Mouse (Mus musculus): ENCODE results near the gene Maml3.

The Maml3 gene

GRCm38 (mm10) chr3:52104636-52105151 is at the start of gene Maml3:
TSS of gene Maml3 (minus strand) at chr3:52105076.
- peak; percentile 79 for DNase-seq

DNA sequence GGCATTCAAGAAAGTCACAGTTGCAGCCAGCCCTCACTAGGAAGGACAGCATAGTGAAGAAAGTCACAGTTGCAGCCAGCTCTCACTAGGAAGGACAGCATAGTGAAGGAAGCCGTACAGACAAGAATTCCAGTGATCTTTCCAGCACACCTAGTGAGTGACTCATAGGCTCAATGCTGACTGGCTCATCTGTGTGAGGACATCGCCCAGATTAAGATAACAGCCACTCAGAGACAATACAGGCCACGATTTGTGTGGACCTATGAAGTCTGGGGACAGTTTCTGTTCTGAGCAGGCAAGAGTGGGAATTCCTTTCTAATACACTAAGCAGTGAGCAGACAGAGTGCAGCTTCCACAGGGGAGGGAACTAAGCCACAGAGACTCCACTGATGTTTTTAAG is 46.3 kb upstream of the Maml3 start:
- no peak for DNase-seq

- DNase-seq: no peak
Observed at GRCm38 (mm10) chr3:52148301-52148700, 43.4 kb upstream of the Maml3 start.

- no peak for DNase-seq
Observed at GRCm38 (mm10) chr3:52144776-52145460, 40.0 kb upstream of the Maml3 start.

- DNase-seq: no peak
Observed at GRCm38 (mm10) chr3:52143017-52143416, 38.1 kb upstream of the Maml3 start.

DNA sequence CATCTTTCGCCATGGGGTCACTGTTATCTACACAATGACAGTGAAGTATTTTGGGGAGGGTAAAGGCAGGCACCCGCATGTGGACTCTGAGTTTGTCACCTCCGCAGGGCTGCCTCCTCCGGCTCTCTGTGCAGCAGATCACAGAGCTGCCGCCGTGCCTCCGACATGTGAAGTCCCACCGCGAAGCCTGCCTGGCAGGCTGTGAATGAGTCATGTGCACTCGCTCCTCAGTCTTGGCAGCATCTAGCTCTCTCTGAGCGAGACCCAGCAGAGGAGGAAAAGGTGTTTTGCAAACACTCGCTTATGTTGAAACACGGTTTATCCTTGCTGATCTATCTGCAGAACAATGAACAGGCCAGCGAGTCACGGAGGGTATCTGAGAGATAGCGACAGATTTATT is 35.3 kb upstream of the Maml3 start:
- DNase-seq: peak; percentile 37

DNA sequence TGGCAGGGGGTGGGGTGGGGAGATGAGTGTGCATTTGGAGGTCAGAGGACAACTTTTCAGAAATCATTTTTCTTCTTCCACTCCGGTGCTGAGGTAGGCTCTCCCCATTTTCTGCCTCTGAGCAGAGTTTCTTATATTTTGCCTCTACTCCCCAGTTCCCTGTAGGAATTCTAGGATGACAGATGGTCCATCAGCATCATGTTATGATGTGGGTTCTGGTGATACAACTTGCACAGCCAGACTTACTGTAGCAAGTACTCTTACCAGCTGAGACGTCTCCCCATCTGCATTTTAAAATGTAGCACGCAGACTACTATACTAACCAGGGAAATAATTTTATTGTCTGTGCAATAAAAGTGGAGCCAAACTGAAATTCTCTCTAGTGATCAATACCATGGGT is 20.5 kb upstream of the Maml3 start:
- DNase-seq: no peak

- DNase-seq: no peak
Observed at GRCm38 (mm10) chr3:52120858-52121257, 16.0 kb upstream of the Maml3 start.

- no peak for DNase-seq
Observed at GRCm38 (mm10) chr3:52119216-52119615, 14.3 kb upstream of the Maml3 start.

GRCm38 (mm10) chr3:52115421-52115820 is 10.5 kb upstream of the Maml3 start:
- DNase-seq: no peak

GRCm38 (mm10) chr3:52108027-52108426 is 3.2 kb upstream of the Maml3 start:
- DNase-seq: no peak

- DNase-seq: peak; percentile 47
Observed at GRCm38 (mm10) chr3:52105156-52105555, 280 bp upstream of the Maml3 start.

DNA sequence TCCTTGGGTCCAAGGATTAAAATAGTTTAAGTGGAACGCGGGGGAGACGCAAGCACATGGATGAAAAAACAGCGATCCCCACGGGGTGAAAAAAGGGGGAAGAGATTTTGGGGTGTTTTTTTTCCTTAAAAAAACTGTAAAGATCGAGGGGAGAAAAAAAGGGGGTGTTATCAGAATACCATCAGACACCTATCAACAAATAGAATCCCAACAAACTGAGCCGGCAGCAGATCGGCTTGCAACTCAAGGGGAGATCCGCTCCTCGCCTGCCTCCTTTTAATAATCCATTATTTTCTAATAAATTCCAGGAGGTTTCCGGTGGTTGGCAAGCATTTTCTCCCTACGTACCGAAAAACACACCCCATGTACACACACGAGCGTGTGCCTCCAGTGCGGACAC is 668 bp downstream of the Maml3 start:
- DNase-seq: no peak

GRCm38 (mm10) chr3:52103531-52104181 is 1.2 kb downstream of the Maml3 start:
- peak; percentile 40 for DNase-seq

DNA sequence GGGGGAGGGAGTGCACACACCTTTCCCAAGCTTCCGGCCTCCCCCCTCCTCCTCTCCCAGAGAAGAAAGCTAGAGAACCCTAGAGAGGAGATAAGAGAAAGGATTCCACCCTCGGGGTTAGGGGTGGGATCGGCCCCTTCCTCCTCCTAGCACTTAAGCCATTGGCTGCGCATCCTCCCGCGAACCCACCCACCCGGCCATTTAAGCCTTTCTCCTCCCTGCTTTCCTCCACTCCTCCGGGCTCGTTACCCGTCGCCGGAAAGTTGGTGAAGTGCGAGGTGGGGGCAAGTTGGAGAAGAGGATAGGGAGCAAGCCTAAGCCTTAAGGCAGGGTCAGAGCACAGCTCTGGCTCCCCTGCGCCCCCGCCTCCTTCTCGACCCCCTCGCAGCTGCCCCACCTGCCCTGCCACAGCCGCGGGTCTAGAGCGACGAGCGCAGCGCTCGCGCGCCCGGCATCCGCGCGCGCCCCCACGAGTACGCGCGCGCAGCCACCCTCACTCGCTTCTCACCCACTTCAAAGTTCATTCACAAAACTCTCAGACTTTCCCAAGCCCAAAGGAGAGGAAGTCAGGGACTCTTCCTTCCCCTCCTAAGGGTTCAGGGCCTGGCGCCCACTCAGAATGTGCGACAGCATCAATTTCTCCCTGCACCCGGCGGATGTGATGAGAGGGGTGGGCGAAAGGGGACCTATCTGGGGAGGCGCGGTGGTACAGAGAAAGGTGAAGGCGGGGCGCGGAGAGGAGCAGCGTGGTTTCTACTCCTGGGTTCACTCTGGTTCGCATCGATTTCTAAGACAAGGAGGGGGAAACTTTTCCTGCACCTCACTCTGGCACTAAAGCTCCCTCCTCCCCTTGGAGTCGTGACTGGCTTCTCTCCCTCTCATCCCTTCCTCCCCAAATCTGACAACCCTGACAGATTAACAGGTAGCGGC is 2.0 kb downstream of the Maml3 start:
- peak; percentile 66 for DNase-seq

DNA sequence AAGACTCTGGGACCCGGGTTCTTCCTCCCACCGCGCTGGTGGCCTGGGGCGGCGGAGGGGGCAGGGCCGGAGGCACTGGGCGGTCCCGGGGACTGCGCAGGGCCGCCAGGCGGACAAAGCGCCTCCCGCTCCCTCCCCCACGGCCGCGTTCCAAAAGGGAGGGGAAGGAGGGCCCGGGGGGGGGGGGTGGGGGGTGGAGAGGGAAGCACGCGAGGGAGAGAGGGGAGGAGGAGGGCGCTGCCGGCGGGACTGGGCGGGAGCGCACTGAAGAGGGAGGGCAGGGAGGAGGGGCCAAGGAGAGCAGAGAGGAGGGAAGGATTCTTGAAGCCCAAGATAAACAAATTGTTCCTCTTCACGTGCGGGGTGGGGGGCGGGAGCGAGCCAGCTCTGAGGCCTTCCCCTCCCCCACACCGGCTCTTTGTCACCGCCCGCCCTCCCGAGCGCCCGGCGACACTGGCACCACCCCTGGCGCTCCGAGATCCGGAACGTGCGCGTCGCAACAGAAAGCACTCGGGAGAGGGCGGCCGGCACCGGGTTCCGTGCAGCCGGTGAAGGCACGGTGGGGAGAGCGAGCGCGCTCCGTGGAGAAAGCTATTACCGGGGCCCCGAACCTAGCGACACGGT is 2.8 kb downstream of the Maml3 start:
- peak; percentile 80 for DNase-seq

DNA sequence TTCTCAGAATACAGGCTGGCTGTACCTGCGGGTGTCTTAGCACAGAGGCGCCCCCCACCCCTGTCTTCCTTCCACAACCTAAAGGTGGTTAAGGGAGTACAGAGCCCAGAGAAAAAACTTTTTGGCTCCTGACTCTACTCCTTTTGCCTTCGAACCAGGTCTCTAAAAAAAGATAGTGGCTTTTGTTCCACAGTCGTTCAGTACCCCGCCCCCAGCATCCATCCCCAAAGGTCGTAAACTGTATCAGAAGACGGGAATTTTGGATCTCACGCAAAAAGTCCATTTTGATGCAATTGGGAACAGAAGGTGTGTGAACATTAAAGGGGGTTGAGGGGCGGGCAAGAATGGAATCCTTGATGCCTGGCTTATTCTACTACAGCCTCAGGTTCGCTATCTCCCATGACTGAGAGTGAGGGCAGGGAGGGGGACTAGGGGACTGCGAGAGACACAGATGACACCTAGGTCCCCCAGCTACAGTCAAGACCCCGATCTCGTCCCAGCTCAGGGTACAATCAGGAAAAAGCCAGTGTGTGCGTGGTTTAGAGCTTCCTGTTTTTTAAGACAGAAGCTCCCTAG is 3.4 kb downstream of the Maml3 start:
- DNase-seq: peak; percentile 9

- no peak for DNase-seq
Observed at GRCm38 (mm10) chr3:52100926-52101325, 4.0 kb downstream of the Maml3 start.

DNA sequence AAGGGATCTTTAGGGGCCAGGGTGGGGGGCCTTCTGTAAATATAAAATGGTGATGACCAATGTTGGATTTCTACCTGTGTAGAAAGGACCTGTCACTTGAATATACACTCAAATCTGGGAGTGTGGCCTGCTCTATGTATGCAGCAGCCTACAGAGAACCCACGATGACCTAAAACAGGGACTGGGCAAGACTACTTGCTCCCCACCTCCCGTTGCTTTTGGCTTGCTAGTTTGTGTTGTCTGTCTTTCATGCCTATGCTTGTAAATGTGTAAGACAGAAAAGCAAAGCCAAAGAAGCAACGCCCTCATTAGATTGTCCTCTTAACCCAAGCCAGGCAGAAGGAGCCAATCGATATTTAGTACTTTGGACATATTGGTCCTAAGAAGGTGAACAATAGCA is 4.6 kb downstream of the Maml3 start:
- no peak for DNase-seq

DNA sequence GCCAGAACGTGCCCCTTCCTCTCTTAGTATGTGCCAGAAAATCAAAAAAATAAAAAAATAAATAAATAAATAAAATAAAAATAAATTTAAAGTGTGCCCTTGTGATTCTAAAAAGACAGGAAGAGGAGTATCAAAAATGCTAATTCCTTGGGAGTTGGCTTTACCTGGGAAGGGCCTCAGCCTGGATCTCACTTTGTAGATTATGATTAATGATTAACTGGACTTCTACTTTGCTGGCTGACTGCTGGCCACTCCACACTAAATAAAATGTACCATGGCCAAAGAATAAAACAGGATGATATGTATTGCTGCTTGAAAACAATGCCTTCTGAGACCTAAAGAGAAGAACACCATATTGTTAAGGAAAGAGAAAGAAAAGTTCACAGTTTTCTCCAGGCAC is 5.6 kb downstream of the Maml3 start:
- no peak for DNase-seq

DNA sequence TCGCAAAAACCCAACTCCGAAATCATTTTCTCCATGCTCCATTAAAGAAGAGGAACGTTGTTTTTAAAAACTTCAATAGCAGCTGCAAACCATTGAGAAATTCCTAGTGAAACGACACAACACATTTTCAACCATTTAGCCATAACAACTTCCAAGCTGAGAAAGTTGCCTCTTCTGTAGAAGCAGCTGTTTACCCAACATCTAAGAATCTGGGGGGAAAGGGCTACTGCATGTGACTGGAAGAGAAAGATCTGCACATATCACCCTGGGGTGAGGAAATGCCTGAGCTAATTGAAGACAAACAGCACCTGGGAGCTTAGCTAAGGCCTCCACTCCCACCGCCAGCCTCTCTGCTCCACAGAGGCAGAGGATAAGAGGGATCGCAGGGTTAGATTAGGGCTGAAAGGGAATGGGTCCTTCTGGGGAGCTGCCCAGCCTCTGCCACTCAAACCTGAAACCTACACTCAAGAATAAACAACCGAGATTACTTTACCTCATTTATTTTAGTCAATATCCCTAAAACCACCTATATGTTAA is 13.5 kb downstream of the Maml3 start:
- DNase-seq: no peak

DNA sequence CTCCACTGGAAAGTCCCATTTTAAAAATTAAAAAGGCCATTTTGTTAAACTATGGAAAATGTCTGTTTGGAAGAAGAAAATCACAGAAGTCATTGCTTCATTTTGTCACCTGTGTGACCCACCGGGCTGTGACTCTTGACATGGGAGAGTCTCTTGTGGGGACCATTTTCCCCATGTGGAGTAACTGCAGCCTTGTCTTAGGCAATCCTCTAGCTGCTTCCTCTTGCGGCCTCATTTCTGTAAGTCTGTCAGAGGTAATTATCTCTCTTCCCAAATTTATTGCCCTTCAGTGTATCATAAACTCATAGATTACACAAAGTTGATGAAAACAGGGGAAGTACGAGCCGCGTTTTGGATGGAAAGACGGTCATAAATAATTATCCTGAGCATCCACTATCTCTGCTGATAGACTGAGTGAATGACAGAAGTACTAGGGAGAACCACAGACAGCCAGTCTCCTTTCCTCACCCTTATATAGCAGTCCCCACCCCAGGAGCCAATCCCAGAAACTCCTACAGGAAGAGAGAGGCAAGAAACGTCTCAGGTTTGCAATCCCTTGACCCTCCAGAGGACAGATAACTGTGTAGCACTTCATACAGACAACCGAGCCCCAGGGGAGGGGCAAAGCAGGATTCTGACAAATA is 14.5 kb downstream of the Maml3 start:
- no peak for DNase-seq
